Mouse (Mus musculus) cortical plate, adult 2 months (tissue): ENCODE measurements around the gene Cdkl4.
A peak's percentile ranks its signal among the peaks of the same experiment; 100 is the strongest.

Experiments used
- CTCF ChIP-seq: fragments of 200-500 bp; IDR thresholded peaks from 2 replicates; pipeline ENCODE4 v1.5.1; 2011; ENCODE audit warnings: mild to moderate bottlenecking, control low read depth, low read length; ENCODE audit not compliant: insufficient read depth; ENCODE audit errors: extremely low read depth
- POLR2A ChIP-seq: fragments of 200-500 bp; IDR thresholded peaks from 2 replicates; pipeline ENCODE4 v1.6.1; 2011; ENCODE audit warnings: mild to moderate bottlenecking, low read length, control low read depth; ENCODE audit not compliant: insufficient read depth; ENCODE audit errors: extremely low read depth

GRCm38 (mm10) chr17:80577214-80577613, 399 bp downstream of the Cdkl4 start:
- TF ChIP-seq POLR2A, result peak; percentile 49; the same call in 1 of the 2 replicates
- TF ChIP-seq CTCF, result no peak
